Mouse (Mus musculus): ENCODE results near the gene E130311K13Rik. TPM values are rescaled to one million over a fixed set of nuclear protein-coding genes. Genes with fewer than 3 reads are reported as not detected.

E130311K13Rik gene
- 10 to 100 TPM; 10.5 to 11.5 TPM for total RNA-seq (2021)
- long read RNA-seq, experiment 1, transcript E130311K13Rik-201 (5 exons, 1,640 nt): major isoform, 8 of 9 reads
- long read RNA-seq, experiment 1, partial matches to known transcripts: 1 of 9 reads
- long read RNA-seq, experiment 1, other reads (novel, unspliced or antisense): 0 of 9 reads
- long read RNA-seq, experiment 2, partial matches to known transcripts: 0 of 3 reads
- long read RNA-seq, experiment 2, other reads (novel, unspliced or antisense): 0 of 3 reads

- intact Hi-C loops (cut with DNase I): loop anchor here (1.0 to 5.0 kb wide), 3 partner anchors 35 to 372 kb away; partner anchors contain the start of genes Gmps and Slc33a1
- peak within 1 kb of the TSS; percentile 98 for H3K27ac ChIP-seq
- peak; percentile 88 to 92 for DNase-seq (ENCODE audit: extremely low spot score in 1 of 2, low spot score in 2 of 2)
- peak; percentile 99 for TF ChIP-seq CTCF (IDR thresholded peaks at IDR 0.05)
- peak within 1 kb of the TSS; percentile 94 for H3K4me3 ChIP-seq
These were observed at the start of gene E130311K13Rik for GRCm38 (mm10) chr3:63928878-63929859. Gene E130311K13Rik (minus strand): TSS chr3:63929472.

GRCm38 (mm10) chr3:63977895-63978294 is 48.6 kb upstream of the E130311K13Rik start:
- no peak for TF ChIP-seq CTCF (IDR thresholded peaks at IDR 0.05)
- Histone ChIP-seq H3K27ac (no peak overlapping the region), H3K4me3 (no peak overlapping the region)
- no peak for DNase-seq (ENCODE audit: extremely low spot score in 1 of 2, low spot score in 2 of 2)
- intact Hi-C loops (cut with DNase I): loop anchor here (2.0 kb wide), 1 partner anchor 49 kb away; the partner anchor contains the start of gene E130311K13Rik

GRCm38 (mm10) chr3:63975955-63976908 is 47.0 kb upstream of the E130311K13Rik start, which contains the start of gene Gmps:
Gene Gmps (plus strand): TSS chr3:63976106.
- TF ChIP-seq CTCF (IDR thresholded peaks at IDR 0.05): no peak
- H3K27ac ChIP-seq: peak within 1 kb of the TSS; percentile 87
- peak; percentile 91 for DNase-seq (ENCODE audit: extremely low spot score in 1 of 2, low spot score in 2 of 2)
- intact Hi-C loops (cut with DNase I): loop anchor here (1.0 to 2.0 kb wide), 2 partner anchors 12 to 47 kb away; partner anchors contain the start of genes E130311K13Rik and Slc33a1
- H3K4me3 ChIP-seq: peak within 1 kb of the TSS; percentile 94

GRCm38 (mm10) chr3:63965929-63966328 is 36.7 kb upstream of the E130311K13Rik start:
- no peak for DNase-seq (ENCODE audit: extremely low spot score in 1 of 2, low spot score in 2 of 2)
- H3K4me3 ChIP-seq: no peak overlapping the region
- intact Hi-C loops (cut with DNase I): loop anchor here (1.0 kb wide), 1 partner anchor 7 kb away; no protein-coding TSS in a partner anchor
- H3K27ac ChIP-seq: no peak overlapping the region
- no peak for TF ChIP-seq CTCF (IDR thresholded peaks at IDR 0.05)

GRCm38 (mm10) chr3:63964922-63965249 is 35.6 kb upstream of the E130311K13Rik start:
- intact Hi-C loops (cut with DNase I): loop anchor here (1.0 kb wide), 3 partner anchors 8 to 36 kb away; partner anchors contain the start of genes E130311K13Rik and Gmps
- TF ChIP-seq CTCF (IDR thresholded peaks at IDR 0.05): no peak
- H3K27ac ChIP-seq: peak overlapping the region; percentile 53; the same call in 1 of the 2 replicates
- DNase-seq (ENCODE audit: extremely low spot score in 1 of 2, low spot score in 2 of 2): no peak
- H3K4me3 ChIP-seq: peak overlapping the region; percentile 84

GRCm38 (mm10) chr3:63964100-63964921 is 35.0 kb upstream of the E130311K13Rik start, which contains the start of gene Slc33a1:
Gene Slc33a1 (minus strand): TSS chr3:63964768.
- H3K4me3 ChIP-seq: peak within 1 kb of the TSS; percentile 84
- no peak; the same call in 1 of the 2 replicates for TF ChIP-seq CTCF (IDR thresholded peaks at IDR 0.05)
- DNase-seq (ENCODE audit: extremely low spot score in 1 of 2, low spot score in 2 of 2): peak; percentile 99
- intact Hi-C loops (cut with DNase I): loop anchor here (1.0 kb wide), 2 partner anchors 12 to 35 kb away; partner anchors contain the start of genes E130311K13Rik and Gmps
- peak within 1 kb of the TSS; percentile 86 for H3K27ac ChIP-seq

GRCm38 (mm10) chr3:63963421-63964099 is 34.3 kb upstream of the E130311K13Rik start:
- H3K4me3 ChIP-seq: peak overlapping the region; percentile 84
- DNase-seq (ENCODE audit: extremely low spot score in 1 of 2, low spot score in 2 of 2): no peak
- intact Hi-C loops (cut with DNase I): loop anchor here (1.0 kb wide), 2 partner anchors 13 to 34 kb away; partner anchors contain the start of genes E130311K13Rik and Gmps
- H3K27ac ChIP-seq: peak overlapping the region; percentile 86
- TF ChIP-seq CTCF (IDR thresholded peaks at IDR 0.05): no peak

- no peak for DNase-seq (ENCODE audit: extremely low spot score in 1 of 2, low spot score in 2 of 2)
- intact Hi-C loops (cut with DNase I): no loop called here
- no peak overlapping the region for H3K4me3 ChIP-seq
- no peak overlapping the region for H3K27ac ChIP-seq
- TF ChIP-seq CTCF (IDR thresholded peaks at IDR 0.05): no peak
These were observed 20.6 kb upstream of the E130311K13Rik start for GRCm38 (mm10) chr3:63949837-63950236.

GRCm38 (mm10) chr3:63941204-63941850 is 12.1 kb upstream of the E130311K13Rik start:
- Histone ChIP-seq H3K27ac (no peak overlapping the region), H3K4me3 (no peak overlapping the region)
- no peak for TF ChIP-seq CTCF (IDR thresholded peaks at IDR 0.05)
- DNase-seq (ENCODE audit: extremely low spot score in 1 of 2, low spot score in 2 of 2): peak; percentile 30 to 44
- intact Hi-C loops (cut with DNase I): no loop called here
